Mouse (Mus musculus) myocyte (in vitro differentiated cells): ENCODE measurements at regions not wholly inside any gene's neighbourhood (a gene's known extent, or its start where the extent isn't known, plus 50 kb on each side); places are given as distances from the start of the nearest gene placed in this dataset.

Experiments used
- H3K27me3 ChIP-seq: one replicate; pipeline ENCODE4 v1.6.1; 2011; ENCODE audit not compliant: control insufficient read depth, insufficient read depth, insufficient read length
- H3K36me3 ChIP-seq: one replicate; pipeline ENCODE4 v1.6.1; 2011; ENCODE audit not compliant: control insufficient read depth, insufficient read depth
- H3K4me2 ChIP-seq: one replicate; pipeline ENCODE4 v1.6.1; 2011; ENCODE audit warnings: low read depth, control low read depth
- H3K4me3 ChIP-seq: one replicate; pipeline ENCODE4 v1.5.1; 2011; ENCODE audit warnings: mild to moderate bottlenecking, control low read depth, moderate library complexity
- H3K79me2 ChIP-seq: one replicate; pipeline ENCODE4 v1.6.1; 2011; ENCODE audit not compliant: control insufficient read depth, insufficient read depth
- H3ac ChIP-seq: one replicate; pipeline ENCODE4 v1.6.1; 2011; ENCODE audit not compliant: control insufficient read depth, insufficient read length
- CEBPB ChIP-seq: IDR thresholded peaks from 2 replicates; pipeline ENCODE4 v1.6.1; 2011; ENCODE audit warnings: mild to moderate bottlenecking, moderate library complexity; ENCODE audit not compliant: poor library complexity, insufficient read depth, severe bottlenecking
- E2F4 ChIP-seq: IDR thresholded peaks from one replicate; pipeline ENCODE4 v1.6.1; 2011; ENCODE audit warnings: mild to moderate bottlenecking, control low read depth, moderate library complexity; ENCODE audit not compliant: insufficient read depth
- MAX ChIP-seq: IDR thresholded peaks from one replicate; pipeline ENCODE4 v1.6.1; 2011; ENCODE audit warnings: low read depth, mild to moderate bottlenecking, control low read depth
- MYOD1 ChIP-seq, 3 experiments: IDR thresholded peaks; one replicate each; pipeline ENCODE4 v1.6.1; 2011; ENCODE audit warnings: control low read depth in 2 of 3, low read depth in 2 of 3, mild to moderate bottlenecking in 2 of 3, moderate library complexity in 1 of 3; ENCODE audit not compliant: insufficient read length in 2 of 3, control insufficient read depth in 1 of 3
- MYOG ChIP-seq, 3 experiments: IDR thresholded peaks; one replicate each; pipeline ENCODE4 v1.6.1; 2011; ENCODE audit warnings: control low read depth in 2 of 3, low read depth in 2 of 3, mild to moderate bottlenecking in 2 of 3; ENCODE audit not compliant: insufficient read length in 2 of 3, control insufficient read depth in 1 of 3, insufficient read depth in 1 of 3
- POLR2A ChIP-seq: IDR thresholded peaks from one replicate; pipeline ENCODE4 v1.6.1; 2011; ENCODE audit warnings: low read depth, mild to moderate bottlenecking, control low read depth, moderate library complexity; ENCODE audit not compliant: insufficient read length
- POLR2AphosphoS2 ChIP-seq: IDR thresholded peaks from one replicate; pipeline ENCODE4 v1.6.1; 2011; ENCODE audit warnings: low read depth, control low read depth; ENCODE audit not compliant: insufficient read length
- REST ChIP-seq: IDR thresholded peaks from one replicate; pipeline ENCODE4 v1.6.1; 2011; ENCODE audit warnings: mild to moderate bottlenecking, control low read depth, moderate library complexity; ENCODE audit not compliant: insufficient read depth, insufficient read length
- SRF ChIP-seq: IDR thresholded peaks from one replicate; pipeline ENCODE4 v1.6.1; 2011; ENCODE audit warnings: low read depth; ENCODE audit not compliant: control insufficient read depth, insufficient read length
- TCF12 ChIP-seq: IDR thresholded peaks from one replicate; pipeline ENCODE4 v1.6.1; 2011; ENCODE audit warnings: mild to moderate bottlenecking, control low read depth; ENCODE audit not compliant: poor library complexity, insufficient read depth, severe bottlenecking
- TCF3 ChIP-seq: IDR thresholded peaks from one replicate; pipeline ENCODE4 v1.6.1; 2011; ENCODE audit warnings: low read depth, control low read depth; ENCODE audit not compliant: insufficient read length
- USF1 ChIP-seq: IDR thresholded peaks from one replicate; pipeline ENCODE4 v1.6.1; 2011; ENCODE audit warnings: low read depth, mild to moderate bottlenecking, control low read depth, moderate library complexity

DNA sequence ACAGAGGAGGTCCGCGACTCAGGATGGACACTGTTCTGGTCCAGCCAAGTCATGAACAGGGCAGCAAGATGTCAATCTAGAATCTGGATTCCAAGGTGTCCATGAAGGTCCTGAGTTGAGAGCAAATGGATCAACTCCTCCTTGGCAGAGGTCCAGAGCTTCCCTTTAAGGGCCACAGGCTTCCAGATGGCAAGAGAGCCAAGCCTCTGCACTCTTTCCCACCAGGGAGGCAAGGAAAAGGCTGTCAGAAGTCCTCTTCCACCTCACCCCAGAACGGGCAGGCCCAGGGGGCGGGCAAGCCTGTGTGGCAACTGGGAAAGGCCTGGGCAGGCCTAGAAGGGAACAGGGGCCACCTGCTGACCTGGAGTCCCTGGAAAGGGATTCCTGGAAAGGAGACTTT, 58.7 kb upstream of the Ppp1r26 start:
- Histone ChIP-seq H3K4me3 (no peak overlapping the region), H3K79me2 (no peaks in the 10 kb centered on the region), H3K36me3 (no peaks in the 10 kb centered on the region), H3ac (no peak overlapping the region), H3K4me2 (no peak overlapping the region), H3K27me3 (peaks cover 55% of the 10 kb centered on the region)
- TF ChIP-seq USF1: no peak
- TF ChIP-seq POLR2AphosphoS2: no peak
- no peak for TF ChIP-seq TCF3
- no peak for TF ChIP-seq TCF12
- no peak for TF ChIP-seq POLR2A
- no peak for TF ChIP-seq SRF
- no peak for TF ChIP-seq MAX
- no peak for TF ChIP-seq MYOG (IDR thresholded peaks at IDR 0.05; ENCODE audit: control insufficient read depth in 1 of 3, insufficient read depth in 1 of 3, insufficient read length in 2 of 3, low read depth in 2 of 3)
- TF ChIP-seq E2F4: no peak
- TF ChIP-seq REST: no peak
- no peak for TF ChIP-seq CEBPB
- TF ChIP-seq MYOD1 (IDR thresholded peaks at IDR 0.05; ENCODE audit: control insufficient read depth in 1 of 3, insufficient read length in 2 of 3, low read depth in 2 of 3): no peak

DNA sequence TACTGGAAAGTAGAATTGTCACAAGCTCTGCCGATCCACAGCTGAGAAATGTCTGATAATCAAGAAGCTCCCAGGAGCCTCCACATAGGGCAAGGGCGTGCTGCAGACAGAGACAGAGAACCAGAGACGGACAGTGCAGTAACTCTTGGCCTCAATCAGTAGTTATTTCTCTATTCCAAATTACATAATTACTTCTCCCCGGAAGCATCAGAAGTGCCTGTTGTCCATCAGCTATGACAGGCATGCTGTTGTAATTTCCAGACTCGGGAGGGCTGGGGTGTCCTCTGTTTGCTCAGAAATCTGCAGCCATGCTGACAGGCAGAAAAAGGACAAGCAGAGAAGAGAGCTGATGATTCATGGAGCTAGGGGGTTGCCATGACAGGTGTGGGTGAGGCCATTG, 56.9 kb upstream of the Ppp1r26 start:
- no peaks in the 10 kb centered on the region for H3K79me2 ChIP-seq
- TF ChIP-seq POLR2A (no peak), MYOD1 (IDR thresholded peaks at IDR 0.05; ENCODE audit: control insufficient read depth in 1 of 3, insufficient read length in 2 of 3, low read depth in 2 of 3) (no peak), REST (no peak), TCF3 (no peak), E2F4 (no peak), SRF (no peak), TCF12 (no peak), MAX (no peak), MYOG (IDR thresholded peaks at IDR 0.05; ENCODE audit: control insufficient read depth in 1 of 3, insufficient read depth in 1 of 3, insufficient read length in 2 of 3, low read depth in 2 of 3) (no peak), CEBPB (no peak), USF1 (no peak), POLR2AphosphoS2 (no peak)
- no peak overlapping the region for H3ac ChIP-seq

DNA sequence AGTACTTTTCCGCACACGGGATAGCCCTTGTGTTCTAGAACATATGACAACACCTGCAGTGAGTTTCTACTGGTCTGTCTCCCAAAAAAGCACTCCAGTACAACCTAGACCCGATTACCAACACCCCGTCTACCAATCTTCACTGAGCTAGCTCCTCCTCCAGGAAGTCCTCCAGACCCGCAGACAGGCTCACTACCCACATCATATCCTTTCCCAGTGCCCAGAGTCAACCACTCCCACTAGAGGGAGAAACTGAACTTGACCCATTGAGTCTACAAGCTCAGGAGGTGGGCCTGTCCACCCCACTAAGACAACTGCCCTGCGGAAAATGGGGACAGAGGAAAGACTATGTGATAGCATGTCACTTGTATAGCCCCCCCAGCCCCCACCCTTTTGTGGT, 51.2 kb upstream of the Ppp1r26 start:
- Histone ChIP-seq H3K36me3 (no peaks in the 10 kb centered on the region), H3K79me2 (no peaks in the 10 kb centered on the region), H3K27me3 (peaks cover 33% of the 10 kb centered on the region), H3ac (no peak overlapping the region), H3K4me3 (no peak overlapping the region), H3K4me2 (no peak overlapping the region)
- TF ChIP-seq REST: no peak
- TF ChIP-seq TCF3: no peak
- no peak for TF ChIP-seq MYOG (IDR thresholded peaks at IDR 0.05; ENCODE audit: control insufficient read depth in 1 of 3, insufficient read depth in 1 of 3, insufficient read length in 2 of 3, low read depth in 2 of 3)
- TF ChIP-seq MAX: no peak
- TF ChIP-seq USF1: no peak
- no peak for TF ChIP-seq SRF
- TF ChIP-seq E2F4: no peak
- TF ChIP-seq TCF12: no peak
- no peak for TF ChIP-seq POLR2AphosphoS2
- TF ChIP-seq MYOD1 (IDR thresholded peaks at IDR 0.05; ENCODE audit: control insufficient read depth in 1 of 3, insufficient read length in 2 of 3, low read depth in 2 of 3): no peak
- no peak for TF ChIP-seq POLR2A
- TF ChIP-seq CEBPB: no peak

More for the DNA sequence above, 56.9 kb upstream of the Ppp1r26 start:
- H3K36me3 ChIP-seq: no peaks in the 10 kb centered on the region
- H3K27me3 ChIP-seq: peaks cover 61% of the 10 kb centered on the region
- H3K4me2 ChIP-seq: no peak overlapping the region
- no peak overlapping the region for H3K4me3 ChIP-seq
